Mouse (Mus musculus) right cerebral cortex, adult 18-20 months (tissue): ENCODE measurements around the gene 2810408A11Rik.
"Not testable (repeated sequence)": the region's sequence is repeated elsewhere in the genome, so short reads cannot be mapped to it uniquely, and the experiment has no call there.

ENCODE experiments used
- DNase-seq: peaks from one replicate; pipeline ENCODE4 v3.0.0; 2022; ENCODE audit warnings: mixed read lengths

The 2810408A11Rik gene

GRCm38 (mm10) chr11:69930967-69931537, 30.3 kb upstream of the 2810408A11Rik start:
- DNase-seq: no peak

GRCm38 (mm10) chr11:69930176-69930575, 29.4 kb upstream of the 2810408A11Rik start:
- DNase-seq: not testable (repeated sequence)

GRCm38 (mm10) chr11:69929712-69930111, 28.9 kb upstream of the 2810408A11Rik start:
- DNase-seq: no peak

- no peak for DNase-seq
Observed at GRCm38 (mm10) chr11:69927501-69927900, 26.7 kb upstream of the 2810408A11Rik start.

- DNase-seq: no peak
Observed at GRCm38 (mm10) chr11:69922796-69923195, 22.0 kb upstream of the 2810408A11Rik start.

GRCm38 (mm10) chr11:69922012-69922756, 21.4 kb upstream of the 2810408A11Rik start:
- DNase-seq: no peak

GRCm38 (mm10) chr11:69921114-69922011, 20.6 kb upstream of the 2810408A11Rik start, which contains the start of gene Eif5a:
Gene Eif5a, minus strand, starts transcription at chr11:69921958.
- DNase-seq: peak; percentile 100

GRCm38 (mm10) chr11:69920266-69921031, 19.7 kb upstream of the 2810408A11Rik start:
- DNase-seq: no peak

GRCm38 (mm10) chr11:69919661-69920265, 19.0 kb upstream of the 2810408A11Rik start:
- DNase-seq: peak; percentile 42

- DNase-seq: no peak
Observed at GRCm38 (mm10) chr11:69919053-69919452, 18.3 kb upstream of the 2810408A11Rik start.

GRCm38 (mm10) chr11:69918118-69918517, 17.3 kb upstream of the 2810408A11Rik start:
- DNase-seq: no peak

GRCm38 (mm10) chr11:69917379-69917948, 16.7 kb upstream of the 2810408A11Rik start:
- no peak for DNase-seq

- DNase-seq: not testable (repeated sequence)
Observed at GRCm38 (mm10) chr11:69916652-69917378, 16.0 kb upstream of the 2810408A11Rik start.

- DNase-seq: no peak
Observed at GRCm38 (mm10) chr11:69915667-69916627, 15.2 kb upstream of the 2810408A11Rik start.

GRCm38 (mm10) chr11:69914917-69915430, 14.2 kb upstream of the 2810408A11Rik start:
- DNase-seq: no peak

GRCm38 (mm10) chr11:69914372-69914764, 13.6 kb upstream of the 2810408A11Rik start:
- no peak for DNase-seq

GRCm38 (mm10) chr11:69913554-69914371, 13.0 kb upstream of the 2810408A11Rik start, which contains the start of gene Gps2:
Gene Gps2, plus strand, starts transcription at chr11:69913888.
- DNase-seq: peak; percentile 95
